Mouse (Mus musculus) limb, embryonic 14.5 days (tissue): ENCODE results near the gene Zfp423. TPM values are rescaled to one million over a fixed set of nuclear protein-coding genes. Genes with fewer than 3 reads are reported as not detected.

Source experiments
- ATAC-seq: fragments of 200-750 bp; cut with Nextera tagmentation; 2 replicates; pipeline ENCODE4 v1.8.0; 2017; ENCODE audit warnings: low read depth, moderate number of reproducible peaks, moderate TSS enrichment; ENCODE audit not compliant: low FRiP score
- DNase-seq: peaks from one replicate; pipeline ENCODE4 v3.0.0-alpha.2; 2015; ENCODE audit warnings: low spot score
- H3K27ac ChIP-seq: fragments of 300-500 bp; sonication (generic); replicated peaks from 2 replicates; pipeline ENCODE4 v1.5.1; 2014; ENCODE audit warnings: low read depth, mild to moderate bottlenecking, low read length, moderate library complexity, mixed read lengths
- H3K27me3 ChIP-seq: fragments of 300-500 bp; sonication (generic); 2 replicates; pipeline ENCODE4 v1.6.1; 2014; ENCODE audit warnings: low read length, mixed read lengths; ENCODE audit not compliant: control insufficient read depth, insufficient read depth
- H3K36me3 ChIP-seq: fragments of 300-500 bp; sonication (generic); 2 replicates; pipeline ENCODE4 v1.6.1; 2014; ENCODE audit warnings: mild to moderate bottlenecking, low read length, moderate library complexity, mixed read lengths; ENCODE audit not compliant: control insufficient read depth, insufficient read depth
- H3K4me1 ChIP-seq: fragments of 300-500 bp; sonication (generic); 2 replicates; pipeline ENCODE4 v1.6.1; 2014; ENCODE audit warnings: antibody characterized with exemption, low read length, mixed read lengths; ENCODE audit not compliant: control insufficient read depth, insufficient read depth
- H3K4me2 ChIP-seq: fragments of 300-500 bp; sonication (generic); replicated peaks from 2 replicates; pipeline ENCODE4 v1.6.1; 2014; ENCODE audit warnings: low read depth, mild to moderate bottlenecking, low read length, moderate library complexity; ENCODE audit not compliant: severe bottlenecking
- H3K4me3 ChIP-seq: fragments of 300-500 bp; sonication (generic); replicated peaks from 2 replicates; pipeline ENCODE4 v1.5.1; 2014; ENCODE audit warnings: low read length
- H3K9ac ChIP-seq: fragments of 300-500 bp; sonication (generic); 2 replicates; pipeline ENCODE4 v1.6.1; 2014; ENCODE audit warnings: mild to moderate bottlenecking, low read depth, low read length, moderate library complexity; ENCODE audit not compliant: severe bottlenecking
- H3K9me3 ChIP-seq: fragments of 300-500 bp; sonication (generic); 2 replicates; pipeline ENCODE4 v1.6.1; 2016; ENCODE audit warnings: low read length; ENCODE audit not compliant: control insufficient read depth
- POLR2A ChIP-seq: fragments of 200-500 bp; IDR thresholded peaks from 2 replicates; pipeline ENCODE4 v1.8.0; 2012; ENCODE audit warnings: inconsistent platforms, mild to moderate bottlenecking, moderate library complexity, borderline replicate concordance; ENCODE audit not compliant: insufficient read depth, insufficient read length; ENCODE audit errors: extremely low read depth
- WGBS: fragments of 180-500 bp; shearing (Covaris S2); extraction: QIAGEN DNeasy Blood & Tissue Kit; methylation state at CpG from one replicate; pipeline ENCODE4 v1.1.7; 2014; 5-methylcytosine and 5-hydroxymethylcytosine counted together
- polyA plus RNA-seq, 2 experiments: library from polyadenylated mRNA; depleted of rRNA in 1 of 2; stranded (reverse) in 1 of 2; unstranded in 1 of 2; fragments of >200 nt; fragmentation: Nextera tagmentation in 1 of 2; extraction: Ambion mirVana in 1 of 2; gene quantifications; 2 replicates each; pipeline versions ENCODE4 v1.2.1 to v1.2.3; 2012 to 2014

The Zfp423 gene
- polyA plus RNA-seq, 2 experiments: 24.4 to 46.4 TPM

DNA sequence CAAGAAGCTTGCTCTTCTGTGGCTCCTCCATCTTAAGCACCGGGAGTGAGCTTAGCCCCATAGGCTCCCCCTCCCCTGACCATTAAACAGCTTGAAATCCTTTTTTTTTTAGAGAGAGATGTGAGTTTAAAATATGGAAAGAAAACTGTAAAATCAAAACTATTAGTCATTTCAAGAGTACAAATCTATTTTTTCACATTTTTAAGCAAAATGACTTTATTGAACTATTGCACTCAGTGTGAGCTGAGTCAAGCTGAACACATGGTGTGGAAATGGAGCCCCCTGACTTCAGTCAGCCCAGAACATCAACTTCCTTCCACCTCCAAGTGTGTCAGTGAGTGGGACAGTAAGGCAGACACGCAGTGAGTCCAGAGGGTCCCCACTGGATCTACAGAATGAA is 339.9 kb downstream of the Zfp423 start:
- Histone ChIP-seq H3K27ac (no peak overlapping the region), H3K4me3 (no peak overlapping the region), H3K36me3 (no peaks in the 10 kb centered on the region), H3K27me3 (no peaks in the 10 kb centered on the region), H3K4me1 (no peaks in the 10 kb centered on the region), H3K9me3 (no peaks in the 10 kb centered on the region), H3K4me2 (no peak overlapping the region), H3K9ac (no peak overlapping the region)
- DNase-seq (no peak), ATAC-seq (no peak)
- 66% methylated on average over 2 of the region's 2 CpGs for WGBS
- no peak for TF ChIP-seq POLR2A

DNA sequence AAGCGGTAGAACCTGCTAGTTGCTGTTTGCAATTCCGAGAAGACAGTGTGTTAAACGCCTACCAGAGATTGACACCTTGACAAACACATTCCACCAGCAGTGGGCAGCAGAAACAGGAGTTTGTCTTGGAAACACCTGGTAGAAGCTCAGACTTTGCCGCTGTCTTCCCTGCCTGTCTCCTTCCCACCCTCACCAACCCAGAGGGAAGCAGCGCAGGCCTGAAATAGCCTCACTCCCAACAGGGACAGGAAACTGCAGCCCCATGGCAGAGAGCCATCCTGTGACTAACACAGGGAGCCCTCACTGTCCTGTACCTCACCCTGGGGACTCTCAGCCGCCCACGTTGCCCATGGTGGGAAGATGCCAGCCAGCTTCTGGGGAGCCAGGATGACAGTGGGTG is 340.3 kb downstream of the Zfp423 start:
- no peak for TF ChIP-seq POLR2A
- no peak overlapping the region for H3K9ac ChIP-seq
- H3K4me3 ChIP-seq: no peak overlapping the region
- H3K27ac ChIP-seq: no peak overlapping the region
- H3K36me3 ChIP-seq: no peaks in the 10 kb centered on the region
- no peaks in the 10 kb centered on the region for H3K9me3 ChIP-seq
- H3K4me2 ChIP-seq: no peak overlapping the region
- ATAC-seq: no peak
- DNase-seq: no peak
- no peaks in the 10 kb centered on the region for H3K27me3 ChIP-seq
- WGBS: 42% methylated on average over 7 of the region's 7 CpGs
- H3K4me1 ChIP-seq: no peaks in the 10 kb centered on the region

DNA sequence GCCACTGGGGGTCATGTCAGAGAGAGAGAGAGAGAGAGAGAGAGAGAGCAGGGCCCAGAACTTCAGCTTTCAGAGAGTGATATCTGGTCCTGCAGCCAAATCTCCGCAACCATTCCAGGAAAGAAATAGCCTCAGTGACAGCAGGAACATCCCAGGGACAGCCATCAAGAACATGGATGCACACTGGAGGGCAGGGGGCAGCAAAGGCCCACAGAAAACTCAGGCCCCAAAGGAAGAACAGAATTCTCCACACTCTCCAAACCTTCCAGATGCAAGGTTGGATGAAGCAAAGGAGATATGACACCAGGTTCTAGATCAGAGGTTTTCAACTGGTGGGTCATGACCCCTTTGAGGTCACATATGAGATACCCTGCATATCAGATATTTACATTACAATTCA is 345.7 kb downstream of the Zfp423 start:
- DNase-seq (no peak), ATAC-seq (no peak)
- H3K4me3 ChIP-seq: no peak overlapping the region
- H3K36me3 ChIP-seq: no peaks in the 10 kb centered on the region
- no peaks in the 10 kb centered on the region for H3K9me3 ChIP-seq
- no peaks in the 10 kb centered on the region for H3K4me1 ChIP-seq
- no peak overlapping the region for H3K27ac ChIP-seq
- H3K27me3 ChIP-seq: no peaks in the 10 kb centered on the region
- no peak overlapping the region for H3K9ac ChIP-seq
- H3K4me2 ChIP-seq: no peak overlapping the region
- TF ChIP-seq POLR2A: no peak
- 91% methylated on average over 1 of the region's 1 CpGs for WGBS

Other genes starting within 250 kb of the Zfp423 start
- 70.1 and 70.9 TPM in 2 replicates for gene Cnep1r1, start 159.2 kb upstream of the Zfp423 start, polyA plus RNA-seq (2012; rRNA removed)
- 42.5 and 43.5 TPM in 2 replicates for gene Cnep1r1, start 159.2 kb upstream of the Zfp423 start, polyA plus RNA-seq (2014; fragmentation: Nextera tagmentation; extraction: Ambion mirVana)
- 47.8 and 48.7 TPM in 2 replicates for gene Heatr3, start 178.3 kb upstream of the Zfp423 start, polyA plus RNA-seq (2012; rRNA removed)
- gene Heatr3, start 178.3 kb upstream of the Zfp423 start, polyA plus RNA-seq (2014; fragmentation: Nextera tagmentation; extraction: Ambion mirVana): 55.0 and 58.4 TPM in 2 replicates
- gene Tent4b, start 239.6 kb upstream of the Zfp423 start, polyA plus RNA-seq (2012; rRNA removed): 22.7 and 24.8 TPM in 2 replicates
- gene Tent4b, start 239.6 kb upstream of the Zfp423 start, polyA plus RNA-seq (2014; fragmentation: Nextera tagmentation; extraction: Ambion mirVana): 10.9 and 16.1 TPM in 2 replicates